In genomic region chr1:62838631-62839030, GRCm38 (mm10) we compare ENCODE assay signal across 24 mouse cellular contexts.
"Had no signal": no experiment of that assay in that cellular context is flagged by ENCODE, and none has a peak within 500 bp of the region (broad histone marks: within the 10 kb centered on the region; RNA-seq: fewer than 3 reads in every experiment).

No protein-coding gene starts in this region.

- ATAC-seq: inflammation-experienced regulatory T-cells, adult 6 months; intestine, embryonic 15.5 days; intestine, postnatal 0 days; liver, embryonic 12.5 days had no signal

- H3K27ac ChIP-seq: gastrocnemius, adult 2 months; heart, adult 2 months; heart, embryonic 13.5 days; heart, embryonic 15.5 days; intestine, embryonic 15.5 days; kidney, postnatal 0 days; limb, embryonic 13.5 days; limb, embryonic 15.5 days; liver, embryonic 12.5 days; liver, embryonic 14.5 days had no signal

- H3K4me1 ChIP-seq: heart, embryonic 13.5 days; heart, embryonic 15.5 days; intestine, embryonic 15.5 days; limb, embryonic 13.5 days; limb, embryonic 15.5 days; liver, embryonic 12.5 days had no signal

- H3K4me3 ChIP-seq: gastrocnemius, adult 2 months; heart, adult 2 months; heart, embryonic 13.5 days; heart, embryonic 15.5 days; intestine, embryonic 15.5 days; limb, embryonic 13.5 days; limb, embryonic 15.5 days; liver, embryonic 12.5 days had no signal

- H3K36me3 ChIP-seq: heart, embryonic 13.5 days; heart, embryonic 15.5 days; intestine, embryonic 15.5 days; limb, embryonic 13.5 days; limb, embryonic 15.5 days; liver, embryonic 12.5 days had no signal

- H3K9me3 ChIP-seq: heart, embryonic 13.5 days; heart, embryonic 15.5 days; intestine, embryonic 15.5 days; limb, embryonic 15.5 days; liver, embryonic 12.5 days had no signal

- H3K27me3 ChIP-seq: heart, embryonic 13.5 days; heart, embryonic 15.5 days; intestine, embryonic 15.5 days; limb, embryonic 13.5 days; limb, embryonic 15.5 days; liver, embryonic 12.5 days had no signal

- H3K9ac ChIP-seq: heart, embryonic 13.5 days; heart, embryonic 15.5 days; intestine, embryonic 15.5 days; limb, embryonic 13.5 days; limb, embryonic 15.5 days; liver, embryonic 12.5 days; liver, embryonic 14.5 days had no signal

- H3K4me2 ChIP-seq: heart, embryonic 11.5 days; heart, embryonic 13.5 days; heart, embryonic 15.5 days; intestine, embryonic 15.5 days; limb, embryonic 13.5 days; limb, embryonic 15.5 days; liver, embryonic 12.5 days had no signal

- DNase-seq: gastrocnemius, adult 2 months; gastrocnemius, postnatal 10 days; gastrocnemius, postnatal 25 days; heart, adult 2 months; heart, postnatal 14 days; heart, postnatal 4 days; kidney, adult 18-20 months; kidney, adult 8-10 months; kidney, postnatal 14 days; kidney, postnatal 36 days; layer of hippocampus, adult 9-11 months; layer of hippocampus, postnatal 36 days; left cerebral cortex, postnatal 4 days had no signal
